Mouse (Mus musculus) urinary bladder, adult 2 months (tissue): ENCODE measurements around the gene Mat1a. TPM values are rescaled to one million over a fixed set of nuclear protein-coding genes. Genes with fewer than 3 reads are reported as not detected.

Source experiments
- DNase-seq: peaks from one replicate; pipeline ENCODE4 v3.0.0; 2022; ENCODE audit warnings: low spot score
- polyA plus RNA-seq: library from polyadenylated mRNA; depleted of rRNA; stranded (reverse); fragments of >200 nt; gene quantifications from 2 replicates; pipeline ENCODE4 v1.2.3, GENCODE M21; 2012; rRNA removed

The Mat1a gene
- polyA plus RNA-seq, 1 experiment, result not detected

DNA sequence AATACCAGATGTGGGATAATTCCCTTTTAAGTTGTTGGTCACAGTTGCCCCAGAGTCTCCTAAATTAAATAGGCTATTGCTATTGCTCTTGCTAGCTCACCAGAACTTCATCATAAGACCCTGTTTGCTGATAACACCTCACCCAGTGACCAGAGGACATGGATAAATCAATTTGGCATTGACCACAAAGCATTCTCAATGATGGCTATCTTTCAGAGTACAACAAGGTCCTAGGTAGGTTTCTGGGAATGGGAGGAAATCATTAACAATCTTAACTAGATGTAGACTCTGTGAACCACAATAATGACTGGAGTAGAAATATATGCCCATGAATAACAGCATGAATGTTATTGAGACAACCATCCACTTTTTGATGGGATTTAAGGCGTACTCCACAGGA lies 35.9 kb downstream of the Mat1a start:
- no peak for DNase-seq

DNA sequence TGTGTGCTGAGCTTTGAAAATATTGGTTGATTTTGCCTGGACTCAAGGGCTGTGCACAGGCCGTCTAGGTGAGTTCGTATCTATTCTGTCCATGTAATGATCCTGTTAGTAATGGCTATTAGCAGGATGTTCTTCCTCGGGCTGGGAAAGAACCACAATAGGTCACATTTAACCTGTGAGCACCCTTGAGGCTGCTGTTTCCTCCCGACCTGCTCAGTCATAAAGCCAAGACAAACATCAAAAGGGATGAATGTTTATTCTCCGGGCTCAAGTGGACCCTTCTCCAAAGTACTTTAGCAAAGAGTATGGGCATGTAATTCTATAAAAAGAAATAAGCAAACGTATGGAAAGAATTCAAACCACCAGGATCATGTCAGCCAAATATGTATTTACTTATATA lies 41.2 kb downstream of the Mat1a start:
- DNase-seq, result no peak

DNA sequence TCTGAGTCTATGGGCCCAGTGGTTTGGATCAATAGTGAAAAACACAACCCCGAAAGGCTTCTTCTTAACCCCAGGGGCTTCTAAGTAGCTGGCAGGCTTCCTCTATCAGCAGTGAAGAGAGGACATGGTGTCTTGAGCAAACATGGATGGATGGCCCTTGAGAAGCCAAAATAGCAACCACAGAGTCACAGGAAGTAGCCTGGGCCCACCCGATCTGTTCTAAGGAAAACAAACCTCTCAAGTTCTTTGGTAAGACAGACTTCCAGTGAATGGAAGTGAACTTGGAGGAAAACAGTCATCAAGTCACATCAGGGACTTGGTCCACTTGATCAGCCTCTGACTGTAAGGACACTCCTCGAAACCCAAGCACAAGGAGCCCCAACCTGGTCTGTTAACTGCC lies 42.1 kb downstream of the Mat1a start:
- DNase-seq, result no peak

DNA sequence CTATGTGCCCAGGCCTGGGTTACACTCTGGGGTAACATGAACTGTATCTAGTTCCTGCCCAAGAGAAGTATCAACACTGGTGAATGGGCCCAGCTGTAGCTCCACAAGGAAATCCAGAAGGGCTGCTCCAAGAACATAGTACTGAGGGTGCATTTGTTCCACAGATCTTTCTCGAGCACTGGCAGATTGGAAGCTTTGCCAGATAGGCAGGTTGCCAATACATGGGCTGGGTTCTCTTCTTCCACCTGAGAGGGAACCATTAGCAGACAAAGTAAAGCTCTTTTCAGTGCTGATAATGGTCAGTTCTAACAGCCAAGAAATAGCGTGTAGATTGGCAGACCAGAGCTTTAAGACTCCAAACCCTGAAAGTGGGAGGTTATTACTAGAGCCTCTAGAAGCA lies 42.5 kb downstream of the Mat1a start:
- DNase-seq, result no peak

DNA sequence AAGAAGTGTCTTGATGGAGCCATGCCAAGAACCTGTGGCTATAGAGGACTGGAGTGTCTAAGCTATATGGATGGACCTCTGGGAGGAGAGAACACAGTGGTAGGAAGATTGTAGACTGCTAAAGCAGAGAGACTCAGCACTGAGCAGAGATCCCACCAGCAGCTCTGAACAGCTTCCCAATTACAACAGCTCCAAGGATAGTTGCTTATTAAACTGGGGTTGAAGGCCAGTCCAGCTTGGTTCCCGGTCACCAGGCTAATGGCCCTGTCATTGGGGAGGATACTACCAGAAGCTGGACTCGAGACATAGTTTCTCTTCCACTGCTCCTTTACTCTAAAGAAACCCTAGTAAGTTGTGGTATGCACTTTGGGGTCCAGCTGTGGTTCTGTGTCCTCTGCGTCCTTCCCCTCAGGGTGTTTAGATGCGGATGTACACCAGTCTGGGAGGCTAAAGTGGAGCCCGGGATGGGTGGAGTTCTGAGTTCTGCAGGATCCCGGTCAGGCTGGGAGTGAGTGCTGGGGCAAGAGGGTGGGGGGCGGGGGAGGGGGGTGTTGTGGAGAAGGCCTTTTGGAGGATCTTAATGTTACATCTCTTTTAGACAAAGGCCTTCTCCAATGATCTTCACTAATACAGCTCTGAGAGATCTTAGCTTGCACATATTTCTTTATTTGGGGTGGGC lies 46.5 kb downstream of the Mat1a start, which contains the start of gene Mbl1:
TSS of gene Mbl1 (plus strand) at position 239 of the 679 bp plus-strand sequence.
- no peak for DNase-seq

DNA sequence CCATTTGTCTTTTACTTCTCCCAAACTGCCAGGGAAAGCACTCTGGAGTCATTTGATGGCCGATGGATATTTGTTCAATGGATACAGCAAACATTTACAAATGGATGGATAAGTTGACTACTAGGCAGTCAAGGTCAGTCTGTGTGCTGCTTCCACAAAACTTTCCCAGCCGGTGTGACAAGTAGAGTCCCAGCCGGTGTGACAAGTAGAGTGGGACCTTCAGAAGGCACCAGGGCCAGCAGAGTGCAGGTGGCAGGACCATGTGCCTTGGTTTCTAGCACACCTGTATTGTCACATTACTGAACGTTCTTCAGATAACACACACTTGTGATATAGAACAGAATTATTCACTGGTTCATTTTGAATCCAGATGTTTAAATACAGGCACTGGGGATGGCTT lies 55.2 kb downstream of the Mat1a start:
- no peak for DNase-seq

DNA sequence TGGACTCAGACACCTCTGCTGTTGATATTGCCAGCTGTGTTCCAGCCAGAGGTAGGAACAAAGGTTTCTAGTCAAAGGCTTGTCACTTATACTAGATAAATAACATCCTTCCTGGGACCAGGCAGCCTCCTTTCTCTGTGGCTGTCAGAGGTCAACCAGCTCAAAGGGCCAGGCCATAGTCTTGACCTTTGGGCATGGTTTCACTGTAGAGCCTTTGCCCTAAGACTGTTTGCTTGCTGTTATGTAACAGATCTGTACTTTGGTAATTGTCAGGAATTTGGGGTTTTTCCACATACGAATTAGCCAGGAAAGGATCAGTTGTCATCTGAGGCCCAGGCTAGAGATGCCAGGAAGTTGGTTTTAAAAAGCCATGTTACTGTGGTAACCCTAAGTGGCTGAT lies 55.9 kb downstream of the Mat1a start:
- DNase-seq, result no peak

DNA sequence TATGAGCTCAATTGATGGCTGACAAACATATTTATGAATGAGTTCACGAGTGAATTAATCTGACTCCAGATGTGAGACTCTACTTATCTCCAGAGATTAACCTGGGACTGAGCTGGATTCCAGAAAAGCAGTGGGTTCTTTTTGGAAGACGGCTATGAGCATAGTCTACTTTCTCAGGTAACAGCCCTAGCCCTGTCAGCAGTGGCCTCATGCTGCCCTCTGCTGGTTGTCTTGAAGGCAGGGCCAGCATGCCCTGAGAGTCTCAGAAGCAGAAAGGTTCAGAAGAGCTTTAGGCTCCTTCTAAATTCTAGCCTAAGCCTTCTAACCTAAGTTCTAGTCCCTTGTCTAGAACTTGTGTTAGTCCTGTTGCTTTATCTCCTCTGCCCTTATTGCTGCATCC lies 57.8 kb downstream of the Mat1a start:
- peak; percentile 31 for DNase-seq

DNA sequence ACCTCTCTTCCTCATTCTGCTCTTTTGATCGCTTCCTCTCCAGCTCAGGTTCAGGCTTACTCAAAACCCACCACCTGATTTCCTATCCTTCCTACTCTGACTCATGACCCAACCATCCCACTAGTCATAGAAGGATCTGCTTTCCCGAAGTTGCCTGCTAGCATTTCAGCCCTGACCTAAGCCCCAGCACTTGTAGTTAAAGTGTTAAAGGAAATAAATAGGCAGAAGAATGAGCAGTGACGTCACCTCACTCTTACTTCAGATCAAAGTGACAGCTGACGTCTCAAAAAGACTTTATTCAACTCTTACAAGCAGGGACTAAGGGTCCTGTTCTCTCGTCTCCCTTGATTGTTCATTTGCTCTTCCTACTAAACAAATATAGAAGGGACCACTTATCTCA lies 62.4 kb downstream of the Mat1a start:
- DNase-seq, result no peak

DNA sequence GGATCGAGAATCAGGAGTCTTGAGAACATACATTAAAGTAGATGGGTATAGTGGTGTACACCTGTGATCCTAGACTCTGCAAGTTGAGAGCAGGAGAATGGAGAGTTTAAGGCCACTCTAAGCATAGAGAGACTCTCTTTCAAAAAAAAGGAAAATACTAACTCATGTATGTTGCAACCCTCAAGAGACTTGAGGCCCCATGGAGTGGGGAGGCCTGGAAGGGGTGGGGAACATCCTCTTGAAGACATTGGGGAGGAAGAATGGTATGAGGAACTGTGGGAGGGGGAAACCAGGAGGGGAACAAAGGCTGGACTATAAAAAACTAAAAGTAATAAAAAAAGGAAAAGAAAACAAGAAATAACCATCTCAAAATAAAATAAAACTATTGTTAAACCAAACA lies 63.7 kb downstream of the Mat1a start:
- DNase-seq, result no peak

DNA sequence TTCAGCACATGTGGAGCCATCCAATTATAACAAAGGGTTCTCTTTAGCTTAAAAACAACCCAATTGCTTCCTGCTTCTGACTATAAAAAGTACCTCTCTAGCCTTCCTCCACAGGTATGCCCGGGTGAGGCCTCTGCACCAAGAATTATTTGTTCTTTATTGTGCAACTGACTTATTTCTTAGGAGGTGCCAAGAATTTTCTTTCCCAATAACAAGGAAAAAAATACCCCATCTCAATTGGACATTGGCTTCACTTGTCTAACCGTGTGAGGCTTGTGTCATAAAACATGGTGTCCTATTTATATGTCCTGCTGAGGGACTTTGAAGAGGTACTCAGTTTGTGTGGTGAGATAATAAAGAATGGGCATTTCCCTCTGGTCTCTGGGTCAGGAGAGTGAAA lies 65.7 kb downstream of the Mat1a start:
- DNase-seq, result no peak

Other genes with a start within 250 kb of the Mat1a start
- 0.32 and 0.44 TPM in 2 replicates for gene Sh2d4b, start 211.8 kb upstream of the Mat1a start, polyA plus RNA-seq
- 55.9 and 58.9 TPM in 2 replicates for gene Tspan14, start 138.2 kb upstream of the Mat1a start, polyA plus RNA-seq
- 52.2 and 61.9 TPM in 2 replicates for gene Fam213a, start 91.2 kb upstream of the Mat1a start, polyA plus RNA-seq
- gene Dydc2, start 35.8 kb upstream of the Mat1a start, polyA plus RNA-seq, result not detected in 2 replicates
- not detected in 2 replicates for gene Dydc1, start 32.1 kb upstream of the Mat1a start, polyA plus RNA-seq
- not detected in 2 replicates for gene Sftpa1, start 26.7 kb downstream of the Mat1a start, polyA plus RNA-seq
- gene Mbl1, start 46.4 kb downstream of the Mat1a start, polyA plus RNA-seq, result not detected in 2 replicates
- not detected in 2 replicates for gene Sftpd, start 80.1 kb downstream of the Mat1a start, polyA plus RNA-seq
- not detected in 2 replicates for gene Gm2832, start 173.8 kb downstream of the Mat1a start, polyA plus RNA-seq
- not detected in 2 replicates for gene Gm5798, start 243.6 kb downstream of the Mat1a start, polyA plus RNA-seq